Mouse (Mus musculus) CH12.LX (cell line): ENCODE data around the gene Dpp6.

Experiments
- CTCF ChIP-seq, 2 experiments: IDR thresholded peaks in 1 of 2; conservative IDR thresholded peaks in 1 of 2; 2 replicates each; pipeline ENCODE4 v1.5.1; 2011 to 2012; ENCODE audit warnings: low read depth in 2 of 2, low read length in 2 of 2, improper control_type of control experiment in 1 of 2, inconsistent platforms in 1 of 2, mild to moderate bottlenecking in 1 of 2, moderate library complexity in 1 of 2
- E2F4 ChIP-seq: IDR thresholded peaks from 2 replicates; pipeline ENCODE4 v1.6.1; 2011; ENCODE audit warnings: low read depth, low read length, improper control_type of control experiment; ENCODE audit not compliant: insufficient replicate concordance
- EP300 ChIP-seq: IDR thresholded peaks from 2 replicates; pipeline ENCODE4 v1.6.1; 2011; ENCODE audit warnings: low read length, improper control_type of control experiment
- GABPA ChIP-seq: IDR thresholded peaks from 2 replicates; pipeline ENCODE4 v1.6.1; 2012; ENCODE audit warnings: low read depth, low read length, improper control_type of control experiment, inconsistent platforms; ENCODE audit not compliant: insufficient replicate concordance
- NRF1 ChIP-seq: IDR thresholded peaks from 2 replicates; pipeline ENCODE4 v1.6.1; 2014; ENCODE audit warnings: low read depth, mild to moderate bottlenecking, inconsistent platforms, low read length, improper control_type of control experiment, moderate library complexity
- POLR2A ChIP-seq: IDR thresholded peaks from 2 replicates; pipeline ENCODE4 v1.6.1; 2011; ENCODE audit warnings: low read depth, mild to moderate bottlenecking, improper control_type of control experiment, low read length
- SIN3A ChIP-seq: IDR thresholded peaks from 2 replicates; pipeline ENCODE4 v1.6.1; 2012; ENCODE audit warnings: low read length, improper control_type of control experiment, inconsistent platforms
- USF2 ChIP-seq: conservative IDR thresholded peaks from 2 replicates; pipeline ENCODE4 v1.6.1; 2011; ENCODE audit warnings: low read depth, low read length, improper control_type of control experiment
- ZC3H11A ChIP-seq: IDR thresholded peaks from 2 replicates; pipeline ENCODE4 v1.6.1; 2012; ENCODE audit warnings: low read depth, mild to moderate bottlenecking, inconsistent platforms, low read length, improper control_type of control experiment
- ZNF384 ChIP-seq: IDR thresholded peaks from 2 replicates; pipeline ENCODE4 v1.6.1; 2012; ENCODE audit warnings: low read depth, low read length, improper control_type of control experiment, inconsistent platforms

- TF ChIP-seq GABPA (no peak), E2F4 (no peak), EP300 (no peak), SIN3A (no peak), ZNF384 (no peak), CTCF (conservative IDR thresholded peaks at IDR 0.05 in 1 of 2, IDR thresholded peaks at IDR 0.05 in 1 of 2; ENCODE audit: low read depth in 2 of 2, low read length in 2 of 2) (no peak), POLR2A (no peak), USF2 (no peak), NRF1 (no peak), ZC3H11A (no peak)
Measured at GRCm38 (mm10) chr5:27707283-27707682, 890.3 kb downstream of the Dpp6 start.
